Mouse (Mus musculus) CH12.LX (cell line): ENCODE results near the gene Slain1. TPM values are rescaled to one million over a fixed set of nuclear protein-coding genes. Genes with fewer than 3 reads are reported as not detected.

Experiments used
- DNase-seq: peaks from one replicate; pipeline ENCODE4 v3.0.0-alpha.2; 2013; ENCODE audit errors: extremely low read depth
- H3K27ac ChIP-seq: 2 replicates; pipeline ENCODE4 v1.5.1; 2012; ENCODE audit warnings: low read depth, mild to moderate bottlenecking, control low read depth, moderate library complexity; ENCODE audit not compliant: insufficient read depth
- H3K27me3 ChIP-seq: replicated peaks from 2 replicates; pipeline ENCODE3; 2012; ENCODE audit warnings: inconsistent platforms
- H3K36me3 ChIP-seq, 2 experiments: replicated peaks in 1 of 2; 2 replicates each; pipeline versions ENCODE3 to v1.6.1; 2012; ENCODE audit warnings: inconsistent platforms in 1 of 2, low read length in 1 of 2, mild to moderate bottlenecking in 1 of 2, mixed read lengths in 1 of 2, moderate library complexity in 1 of 2; ENCODE audit not compliant: control insufficient read depth in 1 of 2, insufficient read depth in 1 of 2
- H3K4me1 ChIP-seq, 2 experiments: 2 replicates each; pipeline ENCODE4 v1.6.1; 2012; ENCODE audit warnings: inconsistent platforms in 1 of 2, moderate library complexity in 1 of 2; ENCODE audit not compliant: insufficient read depth in 2 of 2, control insufficient read depth in 1 of 2
- H3K4me2 ChIP-seq: 2 replicates; pipeline ENCODE4 v1.6.1; 2012; ENCODE audit warnings: low read depth, mild to moderate bottlenecking, control low read depth; ENCODE audit not compliant: poor library complexity, insufficient read depth, severe bottlenecking
- H3K4me3 ChIP-seq, 3 experiments: fragments of 150-350 bp in 1 of 3; sonication (generic) in 1 of 3; replicated peaks in 1 of 3; 2 replicates each; pipeline versions ENCODE3 to v1.5.1; 2011 to 2012; ENCODE audit warnings: low read depth in 2 of 3, low read length in 2 of 3, mild to moderate bottlenecking in 2 of 3, moderate library complexity in 2 of 3, control low read depth in 1 of 3, improper control_type of control experiment in 1 of 3, inconsistent platforms in 1 of 3, mixed read lengths in 1 of 3; ENCODE audit not compliant: poor library complexity in 1 of 3
- H3K79me2 ChIP-seq: replicated peaks from 2 replicates; pipeline ENCODE4 v1.6.1; 2012; ENCODE audit warnings: mild to moderate bottlenecking, moderate library complexity; ENCODE audit not compliant: control insufficient read depth, poor library complexity, insufficient read depth, severe bottlenecking; ENCODE audit errors: extremely low read depth
- H3K9ac ChIP-seq: 2 replicates; pipeline ENCODE4 v1.6.1; 2012; ENCODE audit warnings: low read depth, mild to moderate bottlenecking, control low read depth, moderate library complexity; ENCODE audit not compliant: insufficient read depth
- H3K9me3 ChIP-seq: replicated peaks from 2 replicates; pipeline ENCODE3; 2012; ENCODE audit warnings: low read length, inconsistent platforms, mixed read lengths
- CTCF ChIP-seq, 2 experiments: IDR thresholded peaks in 1 of 2; conservative IDR thresholded peaks in 1 of 2; 2 replicates each; pipeline ENCODE4 v1.5.1; 2011 to 2012; ENCODE audit warnings: low read depth in 2 of 2, low read length in 2 of 2, improper control_type of control experiment in 1 of 2, inconsistent platforms in 1 of 2, mild to moderate bottlenecking in 1 of 2, moderate library complexity in 1 of 2
- ELF1 ChIP-seq: IDR thresholded peaks from 2 replicates; pipeline ENCODE4 v1.6.1; 2014; ENCODE audit warnings: low read depth, mild to moderate bottlenecking, inconsistent platforms, low read length, improper control_type of control experiment
- EP300 ChIP-seq: IDR thresholded peaks from 2 replicates; pipeline ENCODE4 v1.6.1; 2011; ENCODE audit warnings: low read length, improper control_type of control experiment
- ETS1 ChIP-seq: conservative IDR thresholded peaks from 2 replicates; pipeline ENCODE4 v1.6.1; 2012; ENCODE audit warnings: low read depth, mild to moderate bottlenecking, inconsistent platforms, low read length, improper control_type of control experiment, moderate library complexity
- IRF4 ChIP-seq: IDR thresholded peaks from 2 replicates; pipeline ENCODE4 v1.6.1; 2014; ENCODE audit warnings: low read depth, mild to moderate bottlenecking, inconsistent platforms, low read length, improper control_type of control experiment
- JUND ChIP-seq: conservative IDR thresholded peaks from 2 replicates; pipeline ENCODE4 v1.6.1; 2011; ENCODE audit warnings: low read depth, low read length, improper control_type of control experiment
- KAT2A ChIP-seq: IDR thresholded peaks from 2 replicates; pipeline ENCODE4 v1.6.1; 2012; ENCODE audit warnings: low read length, improper control_type of control experiment, inconsistent platforms; ENCODE audit not compliant: insufficient replicate concordance
- MAFK ChIP-seq: IDR thresholded peaks from 2 replicates; pipeline ENCODE4 v1.6.1; 2011; ENCODE audit warnings: low read length, improper control_type of control experiment; ENCODE audit not compliant: insufficient replicate concordance
- MEF2A ChIP-seq: IDR thresholded peaks from 2 replicates; pipeline ENCODE4 v1.6.1; 2014; ENCODE audit warnings: low read depth, mild to moderate bottlenecking, inconsistent platforms, low read length, improper control_type of control experiment, borderline replicate concordance
- RAD21 ChIP-seq: IDR thresholded peaks from 2 replicates; pipeline ENCODE4 v1.6.1; 2011; ENCODE audit warnings: low read depth, mild to moderate bottlenecking, low read length, improper control_type of control experiment, moderate library complexity
- SIN3A ChIP-seq: IDR thresholded peaks from 2 replicates; pipeline ENCODE4 v1.6.1; 2012; ENCODE audit warnings: low read length, improper control_type of control experiment, inconsistent platforms
- SMC3 ChIP-seq: IDR thresholded peaks from 2 replicates; pipeline ENCODE4 v1.6.1; 2011; ENCODE audit warnings: low read depth, low read length, improper control_type of control experiment
- UBTF ChIP-seq: IDR thresholded peaks from 2 replicates; pipeline ENCODE4 v1.6.1; 2012; ENCODE audit warnings: low read depth, mild to moderate bottlenecking, inconsistent platforms, low read length, improper control_type of control experiment, moderate library complexity
- USF2 ChIP-seq: conservative IDR thresholded peaks from 2 replicates; pipeline ENCODE4 v1.6.1; 2011; ENCODE audit warnings: low read depth, low read length, improper control_type of control experiment
- ZC3H11A ChIP-seq: IDR thresholded peaks from 2 replicates; pipeline ENCODE4 v1.6.1; 2012; ENCODE audit warnings: low read depth, mild to moderate bottlenecking, inconsistent platforms, low read length, improper control_type of control experiment
- ZNF384 ChIP-seq: IDR thresholded peaks from 2 replicates; pipeline ENCODE4 v1.6.1; 2012; ENCODE audit warnings: low read depth, low read length, improper control_type of control experiment, inconsistent platforms
- dilution Hi-C: fragments of 300-500 bp; cut with MboI; formaldehyde crosslinking; loops from 2 replicates; pipeline ENCODE4 v1.14.3; 2020; ENCODE audit warnings: low sequenced_read_pairs; ENCODE audit not compliant: extremely low pct_unique_long_range_greater_than_20kb, extremely low pct_ligation_motif_present
- in situ Hi-C: fragments of 300-500 bp; cut with MboI; formaldehyde crosslinking; loops from 3 replicates; pipeline ENCODE4 v1.14.3; 2019; ENCODE audit warnings: low sequenced_read_pairs, low pct_ligation_motif_present, low pct_unique_long_range_greater_than_20kb, mixed read lengths
- polyA plus RNA-seq: library from polyadenylated mRNA; unstranded; fragments of >175 nt; gene quantifications from 2 replicates; pipeline ENCODE4 v1.2.1, GENCODE M21; 2012; ENCODE audit warnings: low read depth; ENCODE audit not compliant: insufficient read length
- total RNA-seq, 2 experiments: library from RNA; depleted of rRNA; stranded (reverse); fragments of 300-350 nt in 1 of 2; fragments of >200 nt in 1 of 2; gene quantifications; 2 replicates each; pipeline ENCODE4 v1.2.3; 2012 to 2014

The Slain1 gene
- total and polyA plus RNA-seq, 3 experiments: 13.1 to 15.9 (median 13.6) TPM

- peaks cover 7 to 10% of the 10 kb centered on the region in 2 experiments for H3K4me1 ChIP-seq
- TF ChIP-seq UBTF (no peak), CTCF (conservative IDR thresholded peaks at IDR 0.05 in 1 of 2, IDR thresholded peaks at IDR 0.05 in 1 of 2; ENCODE audit: low read depth in 2 of 2, low read length in 2 of 2) (no peak), MEF2A (no peak), ETS1 (no peak), MAFK (no peak), SMC3 (no peak)
- H3K27ac ChIP-seq: no peak overlapping the region
- H3K27me3 ChIP-seq: no peaks in the 10 kb centered on the region
- no peak overlapping the region for H3K4me2 ChIP-seq
- H3K79me2 ChIP-seq: no peaks in the 10 kb centered on the region
- H3K9ac ChIP-seq: no peak overlapping the region
- in situ Hi-C loops (no loop called here), dilution Hi-C loops (no loop called here)
- H3K4me3 ChIP-seq: no peak overlapping the region
- H3K9me3 ChIP-seq: no peaks in the 10 kb centered on the region
- DNase-seq: no peak
- H3K36me3 ChIP-seq: no peaks in the 10 kb centered on the region
Observed at GRCm38 (mm10) chr14:103608063-103608462, 42.0 kb upstream of the Slain1 start.

- H3K79me2 ChIP-seq: no peaks in the 10 kb centered on the region
- in situ Hi-C loops (no loop called here), dilution Hi-C loops (no loop called here)
- DNase-seq: no peak
- no peak overlapping the region for H3K9ac ChIP-seq
- H3K4me2 ChIP-seq: no peak overlapping the region
- no peak for TF ChIP-seq ZNF384
- TF ChIP-seq RAD21: no peak
- no peak for TF ChIP-seq IRF4
- no peak for TF ChIP-seq ZC3H11A
- no peak for TF ChIP-seq KAT2A
- TF ChIP-seq JUND: no peak
- no peak for TF ChIP-seq ELF1
- TF ChIP-seq USF2: no peak
- no peak for TF ChIP-seq SIN3A
- TF ChIP-seq MAFK: no peak
- TF ChIP-seq EP300: no peak
- no peak overlapping the region for H3K4me3 ChIP-seq
- H3K27me3 ChIP-seq: no peaks in the 10 kb centered on the region
- no peaks in the 10 kb centered on the region for H3K36me3 ChIP-seq
- H3K27ac ChIP-seq: no peak overlapping the region
- H3K9me3 ChIP-seq: no peaks in the 10 kb centered on the region
- peaks cover 0 to under 1% of the 10 kb centered on the region in 2 experiments; a peak in 1 of 4 replicates for H3K4me1 ChIP-seq
Observed at GRCm38 (mm10) chr14:103613573-103614271, 36.3 kb upstream of the Slain1 start.
